Mouse (Mus musculus) common myeloid progenitor, adult 5-6 weeks (primary cell): ENCODE measurements around the gene Dock8. TPM values are rescaled to one million over a fixed set of nuclear protein-coding genes. Genes with fewer than 3 reads are reported as not detected.

Source experiments
- ATAC-seq: replicated peaks from 2 replicates; pipeline ENCODE4 v1.8.0; 2016; ENCODE audit warnings: low read depth, mild to moderate bottlenecking, moderate TSS enrichment, inconsistent platforms; ENCODE audit not compliant: poor library complexity, severe bottlenecking
- total RNA-seq: library from RNA; stranded (forward); fragments of 200-1000, 187-1606 nt; gene quantifications from 2 replicates; pipeline ENCODE4 v1.2.3, GENCODE M21; 2017

The Dock8 gene
- total RNA-seq, 1 experiment from 2014 or later, result 73.1 TPM

- ATAC-seq, result no peak
These were observed 106.3 kb downstream of the Dock8 start for GRCm38 (mm10) chr19:25105682-25106081.

- no peak for ATAC-seq
These were observed 107.0 kb downstream of the Dock8 start for GRCm38 (mm10) chr19:25106315-25106714.

GRCm38 (mm10) chr19:25107417-25107816 lies 108.1 kb downstream of the Dock8 start:
- ATAC-seq, result no peak

- ATAC-seq, result no peak
These were observed 112.4 kb downstream of the Dock8 start for GRCm38 (mm10) chr19:25111591-25112233.

GRCm38 (mm10) chr19:25116981-25117380 lies 117.6 kb downstream of the Dock8 start:
- no peak for ATAC-seq

GRCm38 (mm10) chr19:25122417-25122816 lies 123.1 kb downstream of the Dock8 start:
- no peak for ATAC-seq

GRCm38 (mm10) chr19:25123031-25123430 lies 123.7 kb downstream of the Dock8 start:
- ATAC-seq, result 0 out of 2 replicates have a peak, but pooled peaks have one; percentile 42

- no peak for ATAC-seq
These were observed 124.1 kb downstream of the Dock8 start for GRCm38 (mm10) chr19:25123461-25123860.

- ATAC-seq, result 0 out of 2 replicates have a peak, but pooled peaks have one; percentile 45
These were observed 133.0 kb downstream of the Dock8 start for GRCm38 (mm10) chr19:25132322-25132721.

- no peak for ATAC-seq
These were observed 134.6 kb downstream of the Dock8 start for GRCm38 (mm10) chr19:25133959-25134358.

- ATAC-seq, result no peak
These were observed 136.8 kb downstream of the Dock8 start for GRCm38 (mm10) chr19:25136171-25136570.

- ATAC-seq, result peak; percentile 59
These were observed 138.8 kb downstream of the Dock8 start for GRCm38 (mm10) chr19:25137907-25138820.

- no peak for ATAC-seq
These were observed 145.0 kb downstream of the Dock8 start for GRCm38 (mm10) chr19:25144110-25145028.

GRCm38 (mm10) chr19:25145116-25145515 lies 145.8 kb downstream of the Dock8 start:
- ATAC-seq, result no peak

- no peak for ATAC-seq
These were observed 146.8 kb downstream of the Dock8 start for GRCm38 (mm10) chr19:25146122-25146521.

- no peak for ATAC-seq
These were observed 150.5 kb downstream of the Dock8 start for GRCm38 (mm10) chr19:25149788-25150187.

- no peak for ATAC-seq
These were observed 155.3 kb downstream of the Dock8 start for GRCm38 (mm10) chr19:25154506-25155178.

GRCm38 (mm10) chr19:25155250-25155649 lies 155.9 kb downstream of the Dock8 start:
- ATAC-seq, result no peak

GRCm38 (mm10) chr19:25155709-25156108 lies 156.4 kb downstream of the Dock8 start:
- no peak for ATAC-seq

GRCm38 (mm10) chr19:25162270-25162669 lies 162.9 kb downstream of the Dock8 start:
- ATAC-seq, result no peak
